Mouse (Mus musculus) central nervous system, embryonic 14 days (tissue): ENCODE results near the gene Acbd4. TPM values are rescaled to one million over a fixed set of nuclear protein-coding genes. Genes with fewer than 3 reads are reported as not detected.

Experiments
- polyA plus RNA-seq: library from polyadenylated mRNA; depleted of rRNA; stranded (reverse); fragments of >200 nt; gene quantifications from 2 replicates; pipeline ENCODE4 v1.2.3, GENCODE M21; 2012; rRNA removed

Acbd4 gene
- 8.2 and 8.7 TPM in 2 replicates for polyA plus RNA-seq

GRCm38 (mm10) chr11:103101481-103101865, at the start of gene Acbd4, which contains the start of gene Plcd3:
TSS of gene Acbd4 (plus strand) at chr11:103101682.
TSS of gene Plcd3 (minus strand) at chr11:103101658.

GRCm38 (mm10) chr11:103116008-103116818, 14.7 kb downstream of the Acbd4 start, which contains the start of gene Hexim1:
TSS of gene Hexim1 (plus strand) at chr11:103116231.

GRCm38 (mm10) chr11:103131701-103132575, 30.5 kb downstream of the Acbd4 start, which contains the start of gene Hexim2:
TSS of gene Hexim2 (plus strand) at chr11:103132429.

Other genes starting within 250 kb of the Acbd4 start
- gene Eftud2, start 220.7 kb upstream of the Acbd4 start, polyA plus RNA-seq, result 102 and 110 TPM in 2 replicates
- gene Ccdc103, start 220.5 kb upstream of the Acbd4 start, polyA plus RNA-seq, result 1.0 and 1.1 TPM in 2 replicates
- gene Fam187a, start 216.5 kb upstream of the Acbd4 start, polyA plus RNA-seq, result 0.08 TPM in 1 of 2 replicates, not detected in the other
- 0.38 and 0.66 TPM in 2 replicates for gene Gfap, start 200.8 kb upstream of the Acbd4 start, polyA plus RNA-seq
- gene Kif18b, start 176.6 kb upstream of the Acbd4 start, polyA plus RNA-seq, result 13.8 and 16.8 TPM in 2 replicates
- gene C1ql1, start 155.0 kb upstream of the Acbd4 start, polyA plus RNA-seq, result 8.8 and 12.1 TPM in 2 replicates
- gene Nmt1, start 73.5 kb upstream of the Acbd4 start, polyA plus RNA-seq, result 35.1 and 36.0 TPM in 2 replicates
- gene Dcakd, start 73.3 kb upstream of the Acbd4 start, polyA plus RNA-seq, result 202 and 211 TPM in 2 replicates
- 2.6 and 3.8 TPM in 2 replicates for gene Plcd3, start within 50 bp of the Acbd4 start, polyA plus RNA-seq
- gene Hexim1, start 14.5 kb downstream of the Acbd4 start, polyA plus RNA-seq, result 17.3 and 19.5 TPM in 2 replicates
- gene Hexim2, start 30.7 kb downstream of the Acbd4 start, polyA plus RNA-seq, result 11.7 and 14.4 TPM in 2 replicates
- gene Fmnl1, start 69.4 kb downstream of the Acbd4 start, polyA plus RNA-seq, result 14.6 and 18.3 TPM in 2 replicates
- 1.2 and 1.7 TPM in 2 replicates for gene 1700023F06Rik, start 106.9 kb downstream of the Acbd4 start, polyA plus RNA-seq
- 0.45 and 0.64 TPM in 2 replicates for gene Spata32, start 116.8 kb downstream of the Acbd4 start, polyA plus RNA-seq
- 6.1 and 7.1 TPM in 2 replicates for gene Map3k14, start 165.8 kb downstream of the Acbd4 start, polyA plus RNA-seq